Mouse (Mus musculus) lung, postnatal 0 days (tissue): ENCODE measurements around the gene Endou.
A peak's percentile ranks its signal among the peaks of the same experiment; 100 is the strongest.

ENCODE experiments used
- CTCF ChIP-seq: IDR thresholded peaks from 2 replicates; pipeline ENCODE4 v1.5.1; 2016; ENCODE audit warnings: antibody characterized with exemption, mild to moderate bottlenecking
- EP300 ChIP-seq: IDR thresholded peaks from 2 replicates; pipeline ENCODE4 v1.6.1; 2016; ENCODE audit warnings: antibody characterized with exemption, mild to moderate bottlenecking, control low read depth

- peak; percentile 7; the same call in 1 of the 2 replicates for TF ChIP-seq EP300
- TF ChIP-seq CTCF = no peak
Observed at GRCm38 (mm10) chr15:97762733-97763132, 31.6 kb upstream of the Endou start.
